Mouse (Mus musculus): ENCODE results near the gene Ppard. TPM values are rescaled to one million over a fixed set of nuclear protein-coding genes. Genes with fewer than 3 reads are reported as not detected.
"Not testable (repeated sequence)": the region's sequence is repeated elsewhere in the genome, so short reads cannot be mapped to it uniquely, and the experiment has no call there.

Gene Ppard
- polyA plus RNA-seq, 1 experiment from 2014 or later = 2.2 TPM

GRCm38 (mm10) chr17:28208314-28208612 lies 24.2 kb upstream of the Ppard start:
- Histone ChIP-seq H3K27ac (no peak overlapping the region), H3K9me3 (no peaks in the 10 kb centered on the region), H3K36me3 (peaks cover 10% of the 10 kb centered on the region), H3K4me3 (no peak overlapping the region), H3K4me2 (replicated peaks) (peak overlapping the region; percentile 49), H3K4me1 (peaks cover 6% of the 10 kb centered on the region; the same call in 1 of the 2 replicates), H3K9ac (no peak overlapping the region), H3K27me3 (replicated peaks) (no peaks in the 10 kb centered on the region; the same call in 1 of the 2 replicates)
- WGBS = 81% methylated on average over 8 of the region's 8 CpGs
- no peak for ATAC-seq (ENCODE audit: low FRiP score, low read depth)

- H3K9ac ChIP-seq = no peak overlapping the region
- no peak overlapping the region for H3K4me2 ChIP-seq (replicated peaks)
- no peak overlapping the region for H3K27ac ChIP-seq
- no peaks in the 10 kb centered on the region; the same call in 1 of the 2 replicates for H3K27me3 ChIP-seq (replicated peaks)
- H3K9me3 ChIP-seq = no peaks in the 10 kb centered on the region
- peaks cover 6% of the 10 kb centered on the region; the same call in 1 of the 2 replicates for H3K4me1 ChIP-seq
- 0 out of 2 replicates have a peak, but pooled peaks cover 9% of the 10 kb centered on the region for H3K36me3 ChIP-seq
- 75% methylated on average over 4 of the region's 4 CpGs for WGBS
- no peak overlapping the region for H3K4me3 ChIP-seq
- ATAC-seq (ENCODE audit: low FRiP score, low read depth) = no peak
These were observed 22.9 kb upstream of the Ppard start for GRCm38 (mm10) chr17:28209457-28210110.

- no peak overlapping the region for H3K4me3 ChIP-seq
- H3K4me1 ChIP-seq = peaks cover 6% of the 10 kb centered on the region; the same call in 1 of the 2 replicates
- no peak overlapping the region for H3K9ac ChIP-seq
- no peaks in the 10 kb centered on the region for H3K9me3 ChIP-seq
- 84% methylated on average over 6 of the region's 6 CpGs for WGBS
- H3K4me2 ChIP-seq (replicated peaks) = no peak overlapping the region
- H3K36me3 ChIP-seq = no peaks in the 10 kb centered on the region
- no peak for ATAC-seq (ENCODE audit: low FRiP score, low read depth)
- no peak overlapping the region for H3K27ac ChIP-seq
- H3K27me3 ChIP-seq (replicated peaks) = no peaks in the 10 kb centered on the region; the same call in 1 of the 2 replicates
These were observed 20.6 kb upstream of the Ppard start for GRCm38 (mm10) chr17:28211921-28212341.

- ATAC-seq (ENCODE audit: low FRiP score, low read depth) = no peak
- H3K4me2 ChIP-seq (replicated peaks) = no peak overlapping the region
- no peak overlapping the region for H3K27ac ChIP-seq
- H3K27me3 ChIP-seq (replicated peaks) = no peaks in the 10 kb centered on the region; the same call in 1 of the 2 replicates
- peaks cover 7% of the 10 kb centered on the region for H3K4me1 ChIP-seq
- H3K4me3 ChIP-seq = no peak overlapping the region
- no peak overlapping the region for H3K9ac ChIP-seq
- no peaks in the 10 kb centered on the region for H3K36me3 ChIP-seq
- WGBS = 77% methylated on average over 9 of the region's 9 CpGs
- no peaks in the 10 kb centered on the region for H3K9me3 ChIP-seq
These were observed 20.1 kb upstream of the Ppard start for GRCm38 (mm10) chr17:28212391-28212790.

GRCm38 (mm10) chr17:28213236-28213635 lies 19.3 kb upstream of the Ppard start:
- no peak overlapping the region for H3K9ac ChIP-seq
- H3K4me2 ChIP-seq (replicated peaks) = no peak overlapping the region
- H3K27me3 ChIP-seq (replicated peaks) = no peaks in the 10 kb centered on the region
- ATAC-seq (ENCODE audit: low FRiP score, low read depth) = no peak
- 30% methylated on average over 4 of the region's 4 CpGs for WGBS
- no peaks in the 10 kb centered on the region for H3K36me3 ChIP-seq
- no peaks in the 10 kb centered on the region for H3K9me3 ChIP-seq
- no peak overlapping the region for H3K27ac ChIP-seq
- peaks cover 3% of the 10 kb centered on the region; the same call in 1 of the 2 replicates for H3K4me1 ChIP-seq
- H3K4me3 ChIP-seq = no peak overlapping the region

GRCm38 (mm10) chr17:28216791-28217190 lies 15.7 kb upstream of the Ppard start:
- 93% methylated on average over 9 of the region's 9 CpGs for WGBS
- Histone ChIP-seq H3K27ac (no peak overlapping the region), H3K4me3 (no peak overlapping the region), H3K4me1 (peaks cover 3% of the 10 kb centered on the region; the same call in 1 of the 2 replicates), H3K4me2 (replicated peaks) (no peak overlapping the region), H3K36me3 (no peaks in the 10 kb centered on the region), H3K9ac (no peak overlapping the region), H3K27me3 (replicated peaks) (no peaks in the 10 kb centered on the region), H3K9me3 (no peaks in the 10 kb centered on the region)
- no peak for ATAC-seq (ENCODE audit: low FRiP score, low read depth)

- Histone ChIP-seq H3K4me2 (replicated peaks) (peak overlapping the region; percentile 38), H3K9me3 (no peaks in the 10 kb centered on the region), H3K27me3 (replicated peaks) (no peaks in the 10 kb centered on the region), H3K4me3 (no peak overlapping the region), H3K36me3 (no peaks in the 10 kb centered on the region), H3K27ac (no peak overlapping the region), H3K4me1 (peaks cover 3% of the 10 kb centered on the region; the same call in 1 of the 2 replicates), H3K9ac (no peak overlapping the region)
- 23% methylated on average over 23 of the region's 23 CpGs for WGBS
- no peak for ATAC-seq (ENCODE audit: low FRiP score, low read depth)
These were observed 14.5 kb upstream of the Ppard start for GRCm38 (mm10) chr17:28217721-28218649.

GRCm38 (mm10) chr17:28222463-28222862 lies 10.0 kb upstream of the Ppard start:
- H3K4me1 ChIP-seq = peaks cover 16% of the 10 kb centered on the region

GRCm38 (mm10) chr17:28223561-28224391 lies 8.7 kb upstream of the Ppard start:
- ATAC-seq (ENCODE audit: low FRiP score, low read depth) = peak; percentile 80
- Histone ChIP-seq H3K27me3 (replicated peaks) (0 out of 2 replicates have a peak, but pooled peaks cover 3% of the 10 kb centered on the region), H3K4me1 (peaks cover 15% of the 10 kb centered on the region), H3K9me3 (no peaks in the 10 kb centered on the region), H3K27ac (peak overlapping the region; percentile 68; the same call in 1 of the 2 replicates), H3K36me3 (no peaks in the 10 kb centered on the region), H3K4me2 (replicated peaks) (peak overlapping the region; percentile 95), H3K9ac (peak overlapping the region; percentile 77), H3K4me3 (peak overlapping the region; percentile 50)
- WGBS = 1% methylated on average over 46 of the region's 46 CpGs

More at GRCm38 (mm10) chr17:28222463-28222862, 10.0 kb upstream of the Ppard start:
- H3K4me2 ChIP-seq (replicated peaks); H3K9ac ChIP-seq; H3K4me3 ChIP-seq; H3K27ac ChIP-seq; H3K36me3 ChIP-seq; H3K27me3 ChIP-seq (replicated peaks); H3K9me3 ChIP-seq; ATAC-seq (ENCODE audit: low FRiP score, low read depth): not testable (repeated sequence)
- WGBS = 92% methylated on average over 10 of the region's 10 CpGs

- Histone ChIP-seq H3K9me3 (no peaks in the 10 kb centered on the region), H3K36me3 (no peaks in the 10 kb centered on the region), H3K27ac (no peak overlapping the region), H3K27me3 (replicated peaks) (0 out of 2 replicates have a peak, but pooled peaks cover 3% of the 10 kb centered on the region), H3K9ac (no peak overlapping the region), H3K4me1 (peaks cover 15% of the 10 kb centered on the region), H3K4me2 (replicated peaks) (no peak overlapping the region), H3K4me3 (no peak overlapping the region)
- 88% methylated on average over 10 of the region's 10 CpGs for WGBS
- ATAC-seq (ENCODE audit: low FRiP score, low read depth) = no peak
These were observed 7.9 kb upstream of the Ppard start for GRCm38 (mm10) chr17:28224615-28225014.

GRCm38 (mm10) chr17:28226014-28226413 lies 6.5 kb upstream of the Ppard start:
- no peaks in the 10 kb centered on the region for H3K36me3 ChIP-seq
- peak overlapping the region; percentile 70 for H3K4me2 ChIP-seq (replicated peaks)
- peak overlapping the region; percentile 31 for H3K4me3 ChIP-seq
- 1% methylated on average over 21 of the region's 21 CpGs for WGBS
- peaks cover 15% of the 10 kb centered on the region for H3K4me1 ChIP-seq
- H3K27ac ChIP-seq = peak overlapping the region; percentile 37; the same call in 1 of the 2 replicates
- H3K9me3 ChIP-seq = no peaks in the 10 kb centered on the region
- peak overlapping the region; percentile 17; the same call in 1 of the 2 replicates for H3K9ac ChIP-seq
- H3K27me3 ChIP-seq (replicated peaks) = 0 out of 2 replicates have a peak, but pooled peaks cover 3% of the 10 kb centered on the region
- ATAC-seq (ENCODE audit: low FRiP score, low read depth) = peak; percentile 51; the same call in 1 of the 2 replicates
